Mouse (Mus musculus) left cerebral cortex, postnatal 25 days (tissue): ENCODE data around the gene Abcc2. TPM values are rescaled to one million over a fixed set of nuclear protein-coding genes. Genes with fewer than 3 reads are reported as not detected.

Experiments
- DNase-seq, 2 experiments: peaks; one replicate each; pipeline ENCODE4 v3.0.0; 2022; ENCODE audit warnings: low spot score in 2 of 2, mixed read lengths in 1 of 2
- intact Hi-C: fragments of 180-260 bp; cut with DNase I; formaldehyde crosslinking; loops from one replicate; pipeline ENCODE4 v1.15.1; 2025
- total RNA-seq, 2 experiments: library from RNA; stranded (reverse); gene quantifications; 2 replicates each; pipeline ENCODE4 v1.2.3; 2021

Abcc2 gene
- total RNA-seq, 2 experiments from 2014 or later, result 0.07 to 0.09 TPM

GRCm38 (mm10) chr19:43845331-43845908 lies 63.4 kb downstream of the Abcc2 start:
- DNase-seq, result no peak
- intact Hi-C loops, result no loop called here

DNA sequence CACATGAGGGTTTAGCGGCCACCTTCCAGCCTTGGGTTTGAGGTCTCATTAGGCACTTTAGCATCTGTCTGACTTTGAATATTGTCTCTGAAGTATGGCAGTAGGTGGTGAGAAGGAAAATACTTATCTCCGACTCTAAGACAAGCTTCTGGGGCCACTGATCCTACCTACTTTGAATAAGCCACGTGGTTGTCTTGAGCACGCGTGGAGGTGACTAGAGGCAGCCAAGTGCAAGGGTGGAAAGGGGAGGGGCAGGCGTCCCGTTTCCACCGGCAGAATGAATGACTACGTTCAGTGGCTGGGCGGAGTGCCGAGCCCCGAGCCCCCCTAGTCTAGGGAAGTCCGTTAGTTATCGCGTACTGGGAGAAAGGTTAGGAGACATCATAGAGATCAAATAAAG lies 65.1 kb downstream of the Abcc2 start:
- DNase-seq, result no peak
- intact Hi-C loops, result no loop called here

DNA sequence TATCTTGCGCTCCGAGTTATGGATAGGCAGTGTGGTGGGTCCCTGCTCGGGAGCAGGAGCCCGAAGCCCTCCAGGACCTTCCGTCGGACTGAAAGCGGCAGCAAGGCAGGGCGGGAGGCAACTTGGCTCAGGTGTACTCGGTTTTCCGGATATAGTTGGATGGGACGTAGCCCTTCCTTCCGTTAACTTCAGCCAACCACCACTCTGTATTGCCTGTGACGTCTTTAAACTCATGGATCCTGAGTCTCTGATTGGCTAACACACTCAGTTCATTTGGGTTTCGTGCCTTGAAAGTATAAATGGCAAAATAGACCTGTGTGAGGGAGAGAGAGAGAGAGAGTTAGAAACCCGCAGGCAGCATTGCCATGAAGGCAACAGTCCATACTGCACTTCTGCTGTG lies 66.0 kb downstream of the Abcc2 start:
- no peak for DNase-seq
- intact Hi-C loops, result no loop called here

DNA sequence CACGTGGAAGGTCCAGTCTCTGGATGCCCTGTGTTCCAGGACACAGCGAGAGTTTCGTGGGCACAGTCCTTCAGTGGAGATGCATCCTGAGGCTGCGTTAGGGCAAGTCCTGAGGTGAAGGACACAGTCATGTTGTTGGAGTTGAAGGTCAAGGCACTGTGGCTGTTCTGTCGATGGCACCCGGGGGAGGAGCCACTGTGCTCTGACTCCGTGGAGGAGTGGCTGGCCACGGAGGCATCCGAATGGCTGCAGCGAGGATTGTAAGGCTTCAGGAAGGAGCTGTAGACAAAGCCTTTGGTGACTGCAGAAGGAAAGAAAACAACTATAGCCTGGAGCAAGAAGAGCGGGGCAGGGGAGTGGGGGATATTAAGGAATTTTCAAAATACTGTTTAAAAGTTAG lies 68.0 kb downstream of the Abcc2 start:
- no peak for DNase-seq
- intact Hi-C loops, result loop anchor here (5.0 kb wide), 2 partner anchors 92 to 107 kb away; partner anchors contain the start of gene Dnmbp

DNA sequence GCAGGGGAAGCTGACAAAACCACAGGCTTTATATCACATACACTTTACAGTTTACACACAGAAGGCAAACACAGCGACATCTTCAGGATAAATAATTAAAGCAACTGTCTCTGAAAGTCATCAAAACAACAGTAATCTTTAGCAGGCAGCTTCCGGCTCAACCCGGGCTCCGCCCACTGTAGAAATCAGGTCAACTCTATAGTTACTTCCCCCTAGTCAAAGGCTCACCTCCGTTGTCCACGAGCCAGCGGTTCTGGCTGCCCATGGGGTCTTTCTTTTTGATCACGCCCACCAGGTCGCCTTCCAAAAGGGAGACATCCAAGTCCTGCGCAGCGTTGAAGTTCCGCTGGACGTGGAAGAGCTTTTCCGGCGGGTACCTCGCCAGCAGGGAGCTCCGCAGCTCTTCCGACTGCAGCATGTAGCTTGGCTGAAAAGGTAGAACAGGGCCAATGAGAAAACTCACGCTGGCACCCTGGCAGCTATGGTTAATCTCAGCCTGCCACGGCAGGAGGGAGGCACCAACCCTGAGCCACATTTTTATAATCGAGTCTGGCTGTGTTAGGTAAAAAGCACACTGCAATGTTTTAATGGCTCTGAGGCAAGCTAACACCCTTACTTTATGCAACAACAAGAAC lies 70.1 kb downstream of the Abcc2 start:
- no peak for DNase-seq
- intact Hi-C loops, result loop anchor here (5.0 kb wide), 2 partner anchors 90 to 105 kb away; partner anchors contain the start of gene Dnmbp

DNA sequence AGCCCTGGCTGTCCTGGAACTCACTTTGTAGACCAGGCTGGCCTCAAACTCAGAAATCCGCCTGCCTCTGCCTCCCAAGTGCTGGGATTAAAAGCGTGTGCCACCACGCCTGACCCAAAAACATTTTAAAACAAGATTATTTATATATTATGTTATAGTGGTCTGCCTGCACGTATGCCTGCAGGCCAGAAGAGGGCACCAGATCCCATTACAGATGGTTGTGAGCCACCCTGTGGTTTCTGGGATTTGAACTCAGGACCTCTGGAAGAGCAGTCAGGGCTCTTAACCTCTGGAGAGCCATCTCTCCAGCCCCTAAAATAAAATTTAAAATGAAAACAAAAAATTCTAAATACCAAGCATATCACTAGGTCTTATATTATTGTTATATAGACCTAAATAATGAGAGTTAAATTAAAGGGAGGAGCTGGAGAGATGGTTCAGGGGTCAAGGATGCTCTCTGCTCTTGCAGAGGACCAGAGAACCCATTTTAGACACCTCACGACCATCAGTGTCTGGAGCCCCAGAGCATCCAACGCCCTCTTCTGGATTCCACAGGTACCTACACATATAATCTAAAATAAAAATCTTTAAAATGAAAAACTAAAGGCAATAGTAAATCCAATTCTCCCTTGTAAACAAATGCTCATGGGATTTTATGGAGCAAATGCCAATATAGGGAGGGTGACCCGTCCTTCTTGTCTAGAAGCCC lies 71.0 kb downstream of the Abcc2 start:
- intact Hi-C loops, result loop anchor here (5.0 kb wide), 2 partner anchors 89 to 104 kb away; partner anchors contain the start of gene Dnmbp
- no peak for DNase-seq

DNA sequence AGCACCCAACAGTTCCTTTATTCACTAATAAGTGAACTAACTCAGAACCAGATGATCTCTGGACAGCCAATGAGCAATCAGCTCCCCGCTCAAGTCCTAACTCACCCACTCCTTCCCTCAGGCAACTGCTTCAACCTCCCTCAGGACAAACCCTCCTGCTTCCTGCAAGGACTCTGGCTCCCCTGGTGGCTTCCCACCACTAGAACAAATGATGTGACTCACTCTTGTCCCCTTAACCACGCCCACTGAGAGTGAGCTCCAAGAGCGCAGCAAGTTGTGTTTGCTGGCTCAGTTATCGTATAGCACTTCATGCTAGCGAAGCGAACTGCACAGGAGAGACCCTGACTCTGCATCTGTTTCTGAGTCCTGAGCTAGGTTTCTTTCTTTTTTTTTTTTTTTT lies 75.4 kb downstream of the Abcc2 start:
- intact Hi-C loops, result loop anchor here (5.0 kb wide), 1 partner anchor 50 kb away; no protein-coding TSS in a partner anchor

DNA sequence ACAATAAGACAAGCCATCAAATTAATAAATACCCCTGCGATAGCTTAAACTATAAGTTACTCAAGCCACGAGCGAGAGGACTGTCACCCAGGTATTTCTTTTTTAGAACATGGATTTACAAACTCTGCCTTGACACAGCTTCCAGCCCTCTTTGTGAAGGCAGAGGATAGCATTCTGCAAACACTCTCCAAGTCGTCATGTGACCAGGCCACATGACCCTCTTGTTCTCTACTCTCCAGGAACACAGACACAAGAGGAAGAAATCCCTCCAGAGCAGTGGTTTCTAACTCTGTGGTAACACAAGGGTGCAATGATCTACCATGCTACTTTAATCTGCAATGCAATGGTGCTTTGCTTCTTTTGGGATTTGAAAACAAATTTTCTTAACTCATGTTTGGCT lies 88.4 kb downstream of the Abcc2 start:
- intact Hi-C loops, result no loop called here
- DNase-seq, result no peak

More for the DNA sequence above, 75.4 kb downstream of the Abcc2 start:
- DNase-seq, result no peak

GRCm38 (mm10) chr19:43874351-43874750 lies 92.4 kb downstream of the Abcc2 start:
- intact Hi-C loops, result no loop called here
- DNase-seq, result no peak

DNA sequence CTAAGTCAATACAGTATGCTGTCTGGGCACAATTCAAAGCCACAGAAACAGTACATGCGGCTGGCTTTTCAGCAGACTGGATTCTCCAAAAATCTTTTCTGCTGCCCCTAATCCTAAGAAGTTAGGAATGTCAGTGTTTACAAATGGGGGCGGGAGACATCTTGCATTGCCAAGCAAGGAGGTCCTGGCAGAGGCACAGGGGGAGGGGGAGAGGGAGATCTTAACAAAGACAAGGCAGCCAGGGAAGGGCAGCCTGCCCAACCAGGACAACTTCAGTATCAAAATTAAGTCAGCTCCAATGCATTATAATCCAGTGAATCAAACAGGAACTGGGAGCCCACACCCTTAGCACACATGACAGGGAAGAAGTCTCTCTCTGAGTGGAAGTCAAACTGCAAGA lies 94.0 kb downstream of the Abcc2 start:
- intact Hi-C loops, result no loop called here
- DNase-seq, result no peak

GRCm38 (mm10) chr19:43877364-43877763 lies 95.4 kb downstream of the Abcc2 start:
- intact Hi-C loops, result no loop called here
- no peak for DNase-seq

- intact Hi-C loops, result loop anchor here (2.0 kb wide), 1 partner anchor 62 kb away; the partner anchor contains the start of gene Dnmbp
Measured at GRCm38 (mm10) chr19:43878111-43879092, 96.4 kb downstream of the Abcc2 start.

DNA sequence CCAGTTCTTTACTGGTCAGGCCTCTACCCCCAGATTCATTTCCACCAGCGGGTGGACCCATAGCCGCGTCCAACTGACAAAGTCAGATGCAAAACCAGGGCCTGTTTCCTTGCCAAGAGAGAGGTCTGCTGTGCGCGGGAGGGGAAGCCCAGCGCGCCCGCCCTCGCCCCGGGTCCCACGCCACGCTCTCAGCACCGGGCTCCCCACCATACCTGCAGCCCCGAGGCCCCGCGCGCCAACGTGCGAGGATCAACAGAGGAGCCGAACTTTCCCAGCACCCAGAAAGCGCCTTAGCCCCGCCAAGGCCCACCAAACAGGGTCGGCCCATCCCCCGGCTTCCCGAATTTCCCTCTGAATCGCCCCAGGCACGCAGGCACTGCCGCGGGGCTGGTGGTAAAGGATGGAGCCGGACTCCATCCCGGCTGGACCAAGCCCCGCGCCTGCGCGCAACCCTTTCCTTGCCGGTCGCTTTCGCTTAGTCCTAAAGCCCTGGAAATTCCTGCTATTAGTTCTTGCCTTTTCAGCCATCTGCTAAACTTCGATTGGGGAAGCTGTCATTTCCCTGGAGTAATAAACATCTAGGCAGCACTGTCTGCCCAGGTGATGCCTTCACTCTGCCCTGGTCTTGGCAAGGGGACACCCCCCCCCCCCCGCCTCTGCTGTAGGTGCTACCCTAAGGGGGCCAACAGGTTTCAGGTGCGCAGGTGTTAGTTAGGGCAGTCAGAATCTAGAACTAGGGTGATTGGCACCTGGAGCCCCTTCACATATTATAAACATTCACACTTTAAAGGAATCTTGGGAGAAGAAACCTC lies 97.6 kb downstream of the Abcc2 start:
- DNase-seq, result peak; percentile 58 to 63
- intact Hi-C loops, result loop anchor here (2.0 kb wide), 1 partner anchor 61 kb away; the partner anchor contains the start of gene Dnmbp

More at GRCm38 (mm10) chr19:43878111-43879092, 96.4 kb downstream of the Abcc2 start:
- DNase-seq, result peak in 1 of 2 experiments; percentile 10

DNA sequence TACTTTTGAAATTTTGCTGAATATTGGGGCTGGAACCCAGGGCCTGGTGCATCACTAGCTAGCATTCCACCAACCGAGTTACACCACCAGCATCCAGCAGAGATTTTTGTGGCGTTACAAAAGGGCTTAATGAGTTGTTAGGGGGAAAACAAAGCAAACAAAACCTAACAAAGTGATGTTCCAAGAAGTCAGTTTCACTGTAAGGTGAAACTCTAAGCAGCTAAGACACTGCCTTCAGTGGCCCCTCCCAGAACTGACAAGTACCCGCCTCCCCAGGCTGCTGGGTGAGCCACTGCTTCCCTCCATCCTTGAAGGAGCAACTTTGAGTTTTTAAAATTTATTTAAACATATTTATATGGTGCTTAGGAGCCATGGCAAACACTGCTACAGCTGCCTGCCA lies 98.4 kb downstream of the Abcc2 start:
- intact Hi-C loops, result no loop called here
- no peak for DNase-seq

- DNase-seq, result no peak
- intact Hi-C loops, result no loop called here
Measured at GRCm38 (mm10) chr19:43881615-43882014, 99.6 kb downstream of the Abcc2 start.

GRCm38 (mm10) chr19:43882895-43883573 lies 101.0 kb downstream of the Abcc2 start:
- DNase-seq, result no peak
- intact Hi-C loops, result no loop called here

DNA sequence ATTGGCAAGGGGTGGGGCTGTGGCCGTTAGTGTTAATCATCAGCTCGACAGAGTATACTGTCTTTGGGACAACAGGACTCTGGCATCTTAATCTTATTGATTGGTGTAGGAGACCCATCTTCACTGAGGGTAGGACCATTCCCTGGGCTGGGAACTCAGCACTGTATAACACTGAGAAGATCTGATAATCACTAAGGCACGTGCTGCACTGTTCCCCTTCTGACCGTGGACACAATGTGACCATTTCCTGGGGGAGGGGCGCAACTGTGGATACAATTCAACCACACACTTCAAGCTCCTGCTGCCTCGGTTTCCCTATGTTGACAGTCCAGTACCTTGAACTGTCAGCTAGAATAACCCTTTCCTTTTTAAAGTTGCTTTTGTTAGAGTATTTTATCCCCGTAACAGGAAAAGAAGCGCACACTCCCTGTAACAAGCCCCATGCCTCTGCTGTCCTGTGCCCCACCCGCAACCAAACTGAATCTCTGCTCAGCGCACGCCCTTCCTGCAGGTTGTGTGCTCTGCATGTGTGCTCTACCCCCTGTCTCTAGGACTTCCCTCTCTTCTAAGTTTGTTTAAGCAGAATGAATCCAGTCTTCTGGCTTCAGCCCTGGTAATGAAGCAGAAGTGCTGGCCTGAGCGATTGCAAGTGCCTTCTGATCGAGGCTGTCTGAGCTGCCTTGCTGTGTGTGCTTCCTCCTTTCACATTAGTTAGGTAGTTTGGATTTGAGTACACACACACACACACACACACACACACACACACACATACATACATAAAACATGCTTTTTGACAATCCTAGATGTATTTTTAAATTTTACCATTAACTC lies 102.9 kb downstream of the Abcc2 start:
- intact Hi-C loops, result no loop called here
- DNase-seq, result no peak
